Mouse (Mus musculus): ENCODE results near the gene Elobl. TPM values are rescaled to one million over a fixed set of nuclear protein-coding genes. Genes with fewer than 3 reads are reported as not detected.

Gene Elobl
- total RNA-seq, 1 experiment from 2014 or later: not detected

DNA sequence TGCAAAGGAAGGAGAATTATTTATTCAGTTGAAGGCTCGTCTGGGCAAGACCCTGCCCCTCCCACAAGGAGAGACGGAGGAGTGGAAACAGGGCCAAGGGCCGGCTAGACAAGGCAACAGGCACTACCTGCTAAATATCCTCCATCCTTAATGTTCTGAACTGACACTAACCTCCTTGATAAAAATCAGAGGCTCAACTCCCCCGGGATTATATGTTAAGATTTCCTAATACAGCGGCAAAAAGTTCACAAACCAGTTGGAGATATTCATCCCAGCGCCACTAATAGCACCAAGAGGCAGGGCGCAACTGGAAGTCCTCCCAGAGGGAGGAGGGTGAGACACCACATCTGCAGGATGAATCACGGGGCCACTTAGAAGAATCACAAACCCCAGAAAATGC lies 17.8 kb downstream of the Elobl start:
- no peak for ATAC-seq (ENCODE audit: extremely low read depth, insufficient number of reproducible peaks, low FRiP score, poor library complexity, severe bottlenecking)

DNA sequence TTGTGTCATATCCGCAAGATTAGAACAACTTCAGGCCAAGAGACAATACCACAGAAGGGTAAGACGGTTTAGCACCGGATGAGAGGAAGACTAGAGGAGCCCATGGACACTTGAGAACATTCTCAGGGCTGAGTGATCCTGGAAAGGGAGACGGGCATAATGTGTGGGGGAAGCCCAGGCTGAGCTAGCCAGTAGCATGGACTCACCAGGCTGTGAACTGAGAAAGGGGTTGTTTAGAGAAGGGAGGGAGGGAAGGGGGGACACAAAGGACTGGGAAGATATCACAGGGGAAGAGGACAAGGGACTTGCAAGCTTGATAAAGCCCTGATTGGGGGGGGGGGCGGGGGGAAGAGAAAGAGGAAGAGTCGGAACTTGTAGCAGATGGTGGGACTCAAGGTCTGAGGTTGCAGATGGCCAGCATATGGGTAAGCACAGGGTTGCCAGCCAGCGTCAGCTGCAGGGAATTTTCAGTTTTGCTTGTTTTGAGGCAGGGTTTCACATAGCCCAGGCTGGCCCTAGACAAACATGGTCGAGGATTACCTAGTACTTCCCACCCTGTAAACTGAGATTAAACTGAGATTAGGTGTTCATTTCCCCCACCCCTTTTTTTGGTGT lies 20.7 kb downstream of the Elobl start:
- ATAC-seq (ENCODE audit: extremely low read depth, insufficient number of reproducible peaks, low FRiP score, poor library complexity, severe bottlenecking): no peak

DNA sequence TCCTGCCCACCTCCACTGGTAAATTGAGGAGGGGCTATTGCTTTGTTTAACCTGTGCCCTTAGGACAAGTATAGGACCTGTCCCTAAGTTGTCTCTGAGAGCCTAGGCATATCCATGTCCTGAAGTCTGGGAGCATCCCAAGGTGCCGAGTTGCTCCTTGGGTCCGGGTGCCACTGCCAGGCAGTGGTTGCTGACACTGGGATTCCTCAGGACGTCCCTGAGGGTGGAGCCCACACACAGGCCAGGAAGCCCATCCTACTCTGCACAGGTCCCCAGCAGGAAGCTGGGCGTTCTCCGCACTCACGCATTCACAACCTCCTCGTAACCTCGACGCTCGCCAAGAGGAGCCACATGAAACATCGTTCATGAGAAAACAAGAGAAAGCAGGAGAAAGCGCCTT lies 25.2 kb downstream of the Elobl start:
- no peak for ATAC-seq (ENCODE audit: extremely low read depth, insufficient number of reproducible peaks, low FRiP score, poor library complexity, severe bottlenecking)

- ATAC-seq (ENCODE audit: extremely low read depth, insufficient number of reproducible peaks, low FRiP score, poor library complexity, severe bottlenecking): no peak
Observed at GRCm38 (mm10) chr11:88939634-88940033, 27.1 kb downstream of the Elobl start.

DNA sequence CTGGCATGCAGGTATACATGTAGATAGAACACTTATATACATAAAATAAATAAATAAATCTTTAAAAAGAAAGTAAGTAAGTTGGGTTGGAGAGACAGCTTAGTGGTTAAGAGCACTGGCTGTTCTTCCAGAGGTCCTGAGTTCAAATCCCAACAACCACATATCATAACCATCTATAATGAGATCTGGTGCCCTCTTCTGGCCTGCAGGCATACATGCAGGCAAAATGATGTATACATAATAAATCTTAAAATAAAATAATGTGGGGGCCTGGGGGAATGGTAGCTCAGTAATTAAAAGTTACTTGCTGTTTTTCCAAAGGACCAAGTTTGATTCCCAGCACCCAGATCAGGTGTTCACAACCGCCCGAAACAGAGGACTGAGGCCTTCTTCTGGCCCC lies 28.0 kb downstream of the Elobl start:
- no peak for ATAC-seq (ENCODE audit: extremely low read depth, insufficient number of reproducible peaks, low FRiP score, poor library complexity, severe bottlenecking)

DNA sequence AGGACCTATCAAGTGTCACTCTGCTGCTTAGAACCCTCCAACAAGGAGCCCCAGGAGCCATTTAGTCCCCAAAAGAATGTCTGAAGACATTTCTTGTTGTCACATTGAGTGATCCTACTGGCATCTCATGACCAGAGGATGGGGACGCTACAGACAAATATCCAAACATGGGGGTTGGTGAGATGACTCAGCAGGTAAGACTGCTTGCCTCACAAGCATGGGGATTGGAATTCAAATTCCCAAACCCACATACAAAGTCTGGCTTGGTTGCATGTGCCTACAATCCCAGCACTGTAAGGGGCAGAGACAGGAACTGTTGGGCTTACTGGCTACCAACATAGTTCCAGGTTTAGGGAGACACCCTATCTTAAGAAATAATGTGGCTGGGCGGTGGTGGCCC lies 28.8 kb downstream of the Elobl start:
- no peak for ATAC-seq (ENCODE audit: extremely low read depth, insufficient number of reproducible peaks, low FRiP score, poor library complexity, severe bottlenecking)

- ATAC-seq (ENCODE audit: extremely low read depth, insufficient number of reproducible peaks, low FRiP score, poor library complexity, severe bottlenecking): no peak
Observed at GRCm38 (mm10) chr11:88934089-88935000, 32.4 kb downstream of the Elobl start.

- no peak for ATAC-seq (ENCODE audit: extremely low read depth, insufficient number of reproducible peaks, low FRiP score, poor library complexity, severe bottlenecking)
Observed at GRCm38 (mm10) chr11:88933030-88933429, 33.7 kb downstream of the Elobl start.

- ATAC-seq (ENCODE audit: extremely low read depth, insufficient number of reproducible peaks, low FRiP score, poor library complexity, severe bottlenecking): no peak
Observed at GRCm38 (mm10) chr11:88931692-88932530, 34.8 kb downstream of the Elobl start.

DNA sequence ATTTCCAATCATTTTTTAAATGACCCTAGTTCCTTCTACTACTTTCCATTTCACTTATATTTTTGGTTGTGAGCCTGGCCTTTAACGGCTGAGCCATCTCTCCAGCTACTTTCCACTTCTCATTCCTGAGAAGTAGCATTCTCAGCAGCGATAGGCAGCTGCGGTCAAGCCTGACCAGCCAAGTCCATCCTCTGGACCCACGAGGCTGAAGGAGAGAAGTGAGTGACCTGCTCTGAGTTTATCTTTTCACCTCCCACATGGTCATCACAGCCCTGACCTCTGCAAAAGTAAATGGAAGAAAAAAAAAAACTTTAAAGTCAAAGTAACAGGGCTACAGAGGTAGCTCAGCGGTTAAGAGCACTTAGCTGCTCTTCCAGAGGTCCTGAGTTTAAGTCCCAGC lies 40.2 kb downstream of the Elobl start:
- ATAC-seq (ENCODE audit: extremely low read depth, insufficient number of reproducible peaks, low FRiP score, poor library complexity, severe bottlenecking): no peak

Other genes starting within 250 kb of the Elobl start
- 46.2 and 97.9 TPM in 2 replicates for gene Msi2, start 248.4 kb downstream of the Elobl start, total RNA-seq (2017)
- gene Akap1, start 102.3 kb downstream of the Elobl start, total RNA-seq (2017): 0.74 TPM in 1 of 2 replicates, not detected in the other
- 31.9 and 40.1 TPM in 2 replicates for gene Scpep1, start 11.5 kb downstream of the Elobl start, total RNA-seq (2017)
- 6.5 and 7.8 TPM in 2 replicates for gene Coil, start 3.3 kb upstream of the Elobl start, total RNA-seq (2017)
- gene Trim25, start 32.4 kb upstream of the Elobl start, total RNA-seq (2017): 97.7 and 107 TPM in 2 replicates
- gene Dgke, start 99.9 kb upstream of the Elobl start, total RNA-seq (2017): 9.7 and 9.9 TPM in 2 replicates
- gene Gm525, start 106.9 kb upstream of the Elobl start, total RNA-seq (2017): not detected in 2 replicates

Measured in neutrophil, adult 5-6 weeks (primary cell).